In the genomic region with DNA sequence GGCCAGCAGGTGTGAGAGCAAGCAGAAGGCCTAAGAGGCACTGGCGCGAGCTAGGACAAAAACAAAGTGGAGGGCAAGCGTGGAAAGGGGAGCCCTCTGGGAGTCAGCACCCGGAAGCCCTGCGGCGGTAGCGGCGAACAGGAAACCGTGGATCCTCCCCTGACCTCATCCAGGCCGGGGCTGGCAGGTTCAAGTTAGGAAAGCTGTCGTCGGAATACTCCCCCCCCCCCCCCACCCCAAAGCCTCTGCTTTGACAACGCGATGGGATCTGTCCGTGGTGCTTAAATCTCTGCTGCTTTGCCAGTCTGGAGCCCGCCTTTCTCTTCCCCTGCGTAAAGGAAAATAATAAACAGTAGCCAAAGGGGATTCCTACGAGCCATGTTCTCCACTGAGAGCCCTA, we compare ENCODE assay signal across 9 mouse cellular contexts. TPM values are rescaled to one million over a fixed set of nuclear protein-coding genes. Genes with fewer than 3 reads are reported as not detected.
DNase-seq lines count a peak whose midpoint lies in the region; ATAC-seq and TF ChIP-seq lines count a peak whose summit lies in the region.
"Had no signal": no experiment of that assay in that cellular context is flagged by ENCODE, and none has a peak within 500 bp of the region (broad histone marks: within the 10 kb centered on the region; RNA-seq: fewer than 3 reads in every experiment).

No protein-coding gene starts in this region.

- TF ChIP-seq CTCF in lung, postnatal 0 days (IDR thresholded peaks at IDR 0.05), result no peak

- H3K27me3 ChIP-seq in liver, embryonic 12.5 days (replicated peaks), result peaks cover 92% of the 10 kb centered on the region
- peaks cover 99% of the 10 kb centered on the region for H3K27me3 ChIP-seq in hindbrain, embryonic 10.5 days (ENCODE audit: insufficient read depth, poor library complexity, severe bottlenecking)
- peaks cover 51% of the 10 kb centered on the region for H3K27me3 ChIP-seq in lung, postnatal 0 days (replicated peaks; ENCODE audit: insufficient read depth, low read length)

- H3K4me1 ChIP-seq in liver, embryonic 12.5 days, result 0 out of 2 replicates have a peak, but pooled peaks cover 6% of the 10 kb centered on the region
- H3K4me1 ChIP-seq in hindbrain, embryonic 10.5 days (replicated peaks), result peaks cover 41% of the 10 kb centered on the region
- no peaks in the 10 kb centered on the region for H3K4me1 ChIP-seq in lung, postnatal 0 days (ENCODE audit: insufficient read depth, low read depth, low read length)
- H3K4me1 ChIP-seq: liver, embryonic 13.5 days had no signal

- no peak overlapping the region for H3K4me2 ChIP-seq in liver, embryonic 12.5 days
- no peak overlapping the region for H3K4me2 ChIP-seq in lung, postnatal 0 days (replicated peaks; ENCODE audit: low read depth, low read length)
- H3K4me2 ChIP-seq: liver, embryonic 13.5 days had no signal

- H3K27ac ChIP-seq in liver, embryonic 12.5 days, result no peak overlapping the region
- H3K27ac ChIP-seq in hindbrain, embryonic 10.5 days, result no peak overlapping the region
- H3K27ac ChIP-seq in lung, postnatal 0 days (ENCODE audit: low read length), result no peak overlapping the region
- H3K27ac ChIP-seq: liver, embryonic 13.5 days had no signal

- TF ChIP-seq EP300 in lung, postnatal 0 days (IDR thresholded peaks at IDR 0.05), result no peak

- H3K9me3 ChIP-seq in liver, embryonic 12.5 days (replicated peaks), result no peaks in the 10 kb centered on the region
- H3K9me3 ChIP-seq in hindbrain, embryonic 10.5 days, result no peaks in the 10 kb centered on the region
- no peaks in the 10 kb centered on the region for H3K9me3 ChIP-seq in lung, postnatal 0 days (ENCODE audit: low read length)
- H3K9me3 ChIP-seq: liver, embryonic 13.5 days had no signal

- no peak overlapping the region for H3K4me3 ChIP-seq in liver, embryonic 12.5 days
- peak overlapping the region; percentile 53 for H3K4me3 ChIP-seq in hindbrain, embryonic 10.5 days
- no peak overlapping the region for H3K4me3 ChIP-seq in lung, postnatal 0 days (ENCODE audit: low read depth, low read length)
- H3K4me3 ChIP-seq: liver, embryonic 13.5 days had no signal

- WGBS in liver, embryonic 12.5 days (ENCODE audit: insufficient replicate concordance), result 3% methylated on average over 18 of the region's 18 CpGs
- under 1% methylated on average over 18 of the region's 18 CpGs for WGBS in hindbrain, embryonic 10.5 days
- whole genome bisulfite sequencing in lung, postnatal 0 days, result under 1% methylated on average over 15 of the region's 18 CpGs

- peak; percentile 52 for DNase-seq in liver
- DNase-seq in embryo, embryonic 11 days, result peak; percentile 86
- peak; percentile 67 for DNase-seq in hindbrain, embryonic 10.5 days (ENCODE audit: low spot score)
- peak; percentile 69 for DNase-seq in lung, postnatal 0 days (ENCODE audit: low spot score)
- DNase-seq in testis, postnatal 10 days (ENCODE audit: low spot score), result peak; percentile 76
- no peak for DNase-seq in right cerebral cortex, postnatal 36 days (ENCODE audit: low spot score in 2 of 2)
- DNase-seq in right cerebral cortex, adult 2 months (ENCODE audit: low spot score in 2 of 2), result no peak
- DNase-seq: liver, embryonic 13.5 days had no signal

- no peak overlapping the region for H3K9ac ChIP-seq in liver, embryonic 12.5 days
- H3K9ac ChIP-seq in lung, postnatal 0 days (replicated peaks; ENCODE audit: low read depth), result no peak overlapping the region
- H3K9ac ChIP-seq: liver, embryonic 13.5 days had no signal

- no peak for ATAC-seq in liver, embryonic 12.5 days
- ATAC-seq in lung, postnatal 0 days, result no peak; the same call in 1 of the 2 replicates

- H3K36me3 ChIP-seq in liver, embryonic 12.5 days, result no peaks in the 10 kb centered on the region
- H3K36me3 ChIP-seq in hindbrain, embryonic 10.5 days, result no peaks in the 10 kb centered on the region
- no peaks in the 10 kb centered on the region for H3K36me3 ChIP-seq in lung, postnatal 0 days (ENCODE audit: insufficient read depth, low read length)
- H3K36me3 ChIP-seq: liver, embryonic 13.5 days had no signal

RNA-seq across cellular contexts. Expression of gene Pou4f2, which starts 1.7 kb away (rescaled TPM):
- not detected in 2 replicates for polyA plus RNA-seq in liver, embryonic 12.5 days (2016; fragmentation: Nextera tagmentation; extraction: Ambion mirVana)
- polyA plus RNA-seq in hindbrain, embryonic 10.5 days (2016; fragmentation: Nextera tagmentation; extraction: Ambion mirVana), result 0.60 and 1.7 TPM in 2 replicates
- not detected in 2 replicates for polyA plus RNA-seq in lung, postnatal 0 days (2015; fragmentation: Nextera tagmentation; extraction: Ambion mirVana)
- polyA plus RNA-seq: liver, embryonic 13.5 days had no signal

Comparison
In these comparisons a context has a peak if more than half of its experiments do, and no peak if none do; other contexts are left out.
1. DNase-seq: peak in liver (single experiment), embryo, embryonic 11 days (single experiment), hindbrain, embryonic 10.5 days (single experiment), lung, postnatal 0 days (single experiment) and testis, postnatal 10 days (single experiment); none in right cerebral cortex, postnatal 36 days (0 of 2) and right cerebral cortex, adult 2 months (0 of 2).